Mouse (Mus musculus): Measurements from ENCODE around the gene Aldh1b1.

DNA sequence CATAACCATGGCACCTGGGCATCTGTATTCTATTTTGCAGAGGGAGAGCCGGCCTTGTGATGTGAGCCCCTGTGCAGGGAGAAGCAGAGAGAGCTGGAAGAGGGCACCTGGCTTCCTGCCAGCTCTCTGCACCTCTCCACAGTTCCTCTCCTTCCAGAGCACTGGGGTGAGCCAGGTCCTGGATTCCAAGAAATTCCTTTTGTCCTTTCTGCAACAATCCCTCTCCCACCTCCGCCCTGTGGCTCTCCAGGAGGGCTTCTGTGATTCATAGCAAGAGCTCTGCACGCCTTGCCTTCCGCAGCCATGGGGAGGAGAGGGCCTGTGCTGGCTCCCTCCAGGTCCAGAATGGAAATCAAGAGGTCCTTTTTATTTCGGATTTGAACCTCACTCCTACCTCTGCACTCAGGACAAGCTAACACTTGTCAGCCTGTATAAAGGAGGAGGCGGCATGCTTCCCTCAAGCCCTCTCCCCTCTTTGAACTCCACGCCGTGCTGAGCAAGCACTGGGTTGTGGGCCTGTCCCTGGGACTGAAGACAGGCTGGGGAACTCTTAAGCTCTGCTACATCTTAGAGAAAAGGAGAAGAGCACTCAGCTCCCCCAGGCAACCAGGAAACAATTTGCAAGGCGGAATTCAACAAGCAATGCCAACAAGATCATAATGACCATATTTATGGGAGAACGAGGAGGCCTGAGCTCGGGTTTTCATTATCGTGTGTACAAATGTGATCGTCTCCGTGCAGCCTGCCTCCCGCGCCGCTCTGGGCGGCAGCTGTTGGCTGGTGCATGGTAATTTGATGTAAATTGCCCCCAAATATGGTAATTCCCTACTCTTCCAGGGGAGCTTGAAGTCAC is 35.3 kb upstream of the Aldh1b1 start:
- TF ChIP-seq CTCF (IDR thresholded peaks at IDR 0.05; ENCODE audit: extremely low read depth, insufficient read depth, low read length) (no peak), POLR2A (IDR thresholded peaks at IDR 0.05; ENCODE audit: extremely low read depth, insufficient read depth, low read length) (no peak)
